Mouse (Mus musculus): ENCODE results near the gene Ankrd33.
A peak's percentile ranks its signal among the peaks of the same experiment; 100 is the strongest.

The Ankrd33 gene

GRCm38 (mm10) chr15:101122290-101122589 lies 6.7 kb downstream of the Ankrd33 start:
- no peak for DNase-seq (ENCODE audit: low read depth, low spot score)

- DNase-seq (ENCODE audit: low read depth, low spot score): no peak
Measured at GRCm38 (mm10) chr15:101123202-101123601, 7.6 kb downstream of the Ankrd33 start.

GRCm38 (mm10) chr15:101125561-101125960 lies 10.0 kb downstream of the Ankrd33 start:
- no peak for DNase-seq (ENCODE audit: low read depth, low spot score)

- no peak for DNase-seq (ENCODE audit: low read depth, low spot score)
Measured at GRCm38 (mm10) chr15:101126876-101127544, 11.5 kb downstream of the Ankrd33 start.

- no peak for DNase-seq (ENCODE audit: low read depth, low spot score)
Measured at GRCm38 (mm10) chr15:101128181-101129089, 12.9 kb downstream of the Ankrd33 start, which contains the start of gene Acvrl1. Gene Acvrl1, plus strand, starts transcription at chr15:101128522.

GRCm38 (mm10) chr15:101129412-101129811 lies 13.9 kb downstream of the Ankrd33 start:
- DNase-seq (ENCODE audit: low read depth, low spot score): no peak

GRCm38 (mm10) chr15:101131498-101131897 lies 15.9 kb downstream of the Ankrd33 start:
- no peak for DNase-seq (ENCODE audit: low read depth, low spot score)

- no peak for DNase-seq (ENCODE audit: low read depth, low spot score)
Measured at GRCm38 (mm10) chr15:101132041-101132440, 16.5 kb downstream of the Ankrd33 start.

GRCm38 (mm10) chr15:101132761-101133160 lies 17.2 kb downstream of the Ankrd33 start:
- DNase-seq (ENCODE audit: low read depth, low spot score): no peak

- no peak for DNase-seq (ENCODE audit: low read depth, low spot score)
Measured at GRCm38 (mm10) chr15:101133993-101134704, 18.6 kb downstream of the Ankrd33 start.

GRCm38 (mm10) chr15:101135405-101135804 lies 19.9 kb downstream of the Ankrd33 start:
- DNase-seq (ENCODE audit: low read depth, low spot score): no peak

- DNase-seq (ENCODE audit: low read depth, low spot score): no peak
Measured at GRCm38 (mm10) chr15:101137455-101137854, 21.9 kb downstream of the Ankrd33 start.

- DNase-seq (ENCODE audit: low read depth, low spot score): no peak
Measured at GRCm38 (mm10) chr15:101138675-101139074, 23.1 kb downstream of the Ankrd33 start.

GRCm38 (mm10) chr15:101139885-101140284 lies 24.3 kb downstream of the Ankrd33 start:
- DNase-seq (ENCODE audit: low read depth, low spot score): no peak

GRCm38 (mm10) chr15:101140587-101140986 lies 25.0 kb downstream of the Ankrd33 start:
- no peak for DNase-seq (ENCODE audit: low read depth, low spot score)

- no peak for DNase-seq (ENCODE audit: low read depth, low spot score)
Measured at GRCm38 (mm10) chr15:101141061-101141541, 25.5 kb downstream of the Ankrd33 start.

- DNase-seq (ENCODE audit: low read depth, low spot score): no peak
Measured at GRCm38 (mm10) chr15:101142672-101143071, 27.1 kb downstream of the Ankrd33 start.

- DNase-seq (ENCODE audit: low read depth, low spot score): peak; percentile 47
Measured at GRCm38 (mm10) chr15:101143494-101143893, 27.9 kb downstream of the Ankrd33 start.

GRCm38 (mm10) chr15:101144176-101144575 lies 28.6 kb downstream of the Ankrd33 start:
- DNase-seq (ENCODE audit: low read depth, low spot score): no peak

- no peak for DNase-seq (ENCODE audit: low read depth, low spot score)
Measured at GRCm38 (mm10) chr15:101144779-101145178, 29.2 kb downstream of the Ankrd33 start.

GRCm38 (mm10) chr15:101145424-101146099 lies 30.0 kb downstream of the Ankrd33 start:
- DNase-seq (ENCODE audit: low read depth, low spot score): peak; percentile 93
